Mouse (Mus musculus) megakaryocyte, embryonic 14.5 days (primary cell): ENCODE measurements at regions not wholly inside any gene's neighbourhood (a gene's known extent, or its start where the extent isn't known, plus 50 kb on each side); places are given as distances from the start of the nearest gene placed in this dataset.

Experiments
- FLI1 ChIP-seq: IDR thresholded peaks from 2 replicates; pipeline ENCODE4 v1.6.1; 2012; ENCODE audit warnings: low read length, inconsistent platforms, mixed read lengths
- GATA1 ChIP-seq: IDR thresholded peaks from 3 replicates; pipeline ENCODE4 v1.6.1; 2012; ENCODE audit warnings: mixed read lengths, low read length, inconsistent platforms, borderline replicate concordance

GRCm38 (mm10) chr13:28551555-28551954 is 294.2 kb downstream of the Gm11361 start:
- TF ChIP-seq GATA1 (no peak), FLI1 (no peak)
